Mouse (Mus musculus) spleen, postnatal 10 days (tissue): ENCODE measurements around the gene Vash1.
A peak's percentile ranks its signal among the peaks of the same experiment; 100 is the strongest.

Experiments
- DNase-seq, 2 experiments: peaks; one replicate each; pipeline ENCODE4 v3.0.0; 2021 to 2022; ENCODE audit warnings: low spot score in 2 of 2

The Vash1 gene

GRCm38 (mm10) chr12:86719961-86720639, 41.6 kb downstream of the Vash1 start:
- DNase-seq = no peak

- DNase-seq = no peak
Observed at GRCm38 (mm10) chr12:86721453-86721852, 43.0 kb downstream of the Vash1 start.

GRCm38 (mm10) chr12:86724300-86724699, 45.8 kb downstream of the Vash1 start:
- DNase-seq = no peak

GRCm38 (mm10) chr12:86725706-86726105, 47.2 kb downstream of the Vash1 start:
- no peak for DNase-seq

- DNase-seq = peak; percentile 81 to 96
Observed at GRCm38 (mm10) chr12:86726120-86726640, 47.7 kb downstream of the Vash1 start, which contains the start of gene Angel1. TSS of gene Angel1 (minus strand) at chr12:86726460.

DNA sequence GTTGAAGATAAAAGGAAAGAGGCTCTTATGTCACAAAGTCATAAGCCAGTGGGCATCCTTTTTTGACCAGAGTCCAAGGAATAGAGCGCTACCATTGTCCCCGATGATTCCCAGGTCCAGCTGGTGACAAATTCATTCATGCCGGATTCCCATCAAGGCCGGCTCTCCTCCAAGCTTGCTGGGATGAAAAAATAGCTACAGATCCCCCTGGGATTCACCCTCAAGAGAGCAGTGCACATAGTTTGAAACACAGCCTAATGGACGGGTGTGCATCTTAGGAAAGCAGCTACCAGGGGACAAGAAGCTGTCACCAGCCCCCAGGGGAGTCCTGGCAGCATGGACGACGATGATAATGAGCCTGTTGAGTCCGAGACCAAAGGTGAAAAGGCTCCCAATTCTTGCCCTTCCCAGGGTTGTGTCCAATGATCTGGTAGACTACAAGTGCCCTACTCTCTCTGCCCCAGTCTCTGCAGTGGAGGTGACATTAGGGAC, 55.9 kb downstream of the Vash1 start, which contains the start of gene Lrrc74a:
Gene Lrrc74a, plus strand, starts transcription at position 51 of the 492 bp plus-strand sequence.
- no peak for DNase-seq
